Mouse (Mus musculus): ENCODE results near the gene Mpzl2. TPM values are rescaled to one million over a fixed set of nuclear protein-coding genes. Genes with fewer than 3 reads are reported as not detected.

The Mpzl2 gene
- polyA plus RNA-seq, 1 experiment, result 0.65 TPM

- Histone ChIP-seq H3K27me3 (ENCODE audit: control insufficient read depth, insufficient read depth, low read length) (peaks cover 5% of the 10 kb centered on the region), H3K27ac (ENCODE audit: control insufficient read depth, insufficient read depth, low read depth, low read length) (no peak overlapping the region), H3K4me3 (ENCODE audit: control insufficient read depth, low read depth, low read length) (no peak overlapping the region), H3K4me1 (ENCODE audit: control insufficient read depth, insufficient read depth, low read length) (peaks cover 17% of the 10 kb centered on the region), H3K36me3 (ENCODE audit: control insufficient read depth, insufficient read depth, low read length) (no peaks in the 10 kb centered on the region)
- TF ChIP-seq POLR2A (IDR thresholded peaks at IDR 0.05; ENCODE audit: control insufficient read depth, low read depth, low read length) (no peak), CTCF (IDR thresholded peaks at IDR 0.05; ENCODE audit: control insufficient read depth, insufficient read depth, insufficient replicate concordance, low read depth, low read length) (no peak)
Measured at GRCm38 (mm10) chr9:45046973-45047372, 7.4 kb downstream of the Mpzl2 start.

DNA sequence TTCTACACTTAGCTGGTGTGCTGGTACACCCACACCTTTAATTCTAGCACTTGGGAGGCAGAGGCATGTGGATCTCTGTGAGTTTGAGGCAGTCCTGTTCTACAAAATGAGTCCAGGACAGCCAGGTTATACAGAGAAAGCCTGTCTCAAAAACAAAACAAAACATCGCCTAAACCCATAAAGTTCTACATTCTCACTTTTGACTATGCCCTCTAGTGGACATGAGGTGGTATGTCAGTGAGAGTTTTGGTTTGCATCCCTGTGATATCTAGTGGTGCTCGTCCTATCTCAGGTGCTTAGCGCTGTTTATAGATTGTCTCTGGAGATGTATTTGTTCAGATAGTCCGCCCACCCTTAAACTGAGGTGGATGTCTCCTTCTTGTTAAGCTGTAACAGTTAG lies 8.9 kb downstream of the Mpzl2 start:
- no peaks in the 10 kb centered on the region for H3K36me3 ChIP-seq (ENCODE audit: control insufficient read depth, insufficient read depth, low read length)
- TF ChIP-seq POLR2A (IDR thresholded peaks at IDR 0.05; ENCODE audit: control insufficient read depth, low read depth, low read length) (no peak), CTCF (IDR thresholded peaks at IDR 0.05; ENCODE audit: control insufficient read depth, insufficient read depth, insufficient replicate concordance, low read depth, low read length) (peak; percentile 33; the same call in 1 of the 2 replicates)
- H3K27me3 ChIP-seq (ENCODE audit: control insufficient read depth, insufficient read depth, low read length), result no peaks in the 10 kb centered on the region; the same call in 1 of the 2 replicates
- no peak overlapping the region for H3K27ac ChIP-seq (ENCODE audit: control insufficient read depth, insufficient read depth, low read depth, low read length)
- H3K4me1 ChIP-seq (ENCODE audit: control insufficient read depth, insufficient read depth, low read length), result peaks cover 7% of the 10 kb centered on the region
- no peak overlapping the region for H3K4me3 ChIP-seq (ENCODE audit: control insufficient read depth, low read depth, low read length)

DNA sequence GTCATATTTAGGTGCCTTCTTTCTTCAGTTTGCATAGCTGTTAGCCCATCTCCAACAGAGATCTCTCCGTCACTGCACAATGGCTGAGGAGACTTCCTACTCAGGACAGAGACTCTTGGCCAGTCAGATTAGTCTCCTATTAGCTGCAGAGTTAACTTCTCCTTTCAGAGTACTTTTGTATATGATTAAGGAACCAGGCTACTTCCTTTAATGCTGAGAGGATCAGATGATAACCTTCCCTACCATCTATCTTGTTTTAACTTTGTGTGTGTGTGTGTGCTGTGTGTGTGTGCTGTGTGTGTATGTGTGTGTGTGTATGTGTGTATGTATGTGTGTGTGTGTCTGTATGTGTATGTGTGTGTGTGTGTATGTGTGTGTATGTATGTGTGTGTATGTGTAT lies 10.1 kb downstream of the Mpzl2 start:
- no peak overlapping the region for H3K4me3 ChIP-seq (ENCODE audit: control insufficient read depth, low read depth, low read length)
- no peaks in the 10 kb centered on the region for H3K36me3 ChIP-seq (ENCODE audit: control insufficient read depth, insufficient read depth, low read length)
- H3K27me3 ChIP-seq (ENCODE audit: control insufficient read depth, insufficient read depth, low read length), result no peaks in the 10 kb centered on the region
- H3K4me1 ChIP-seq (ENCODE audit: control insufficient read depth, insufficient read depth, low read length), result no peaks in the 10 kb centered on the region
- H3K27ac ChIP-seq (ENCODE audit: control insufficient read depth, insufficient read depth, low read depth, low read length), result no peak overlapping the region
- TF ChIP-seq CTCF (IDR thresholded peaks at IDR 0.05; ENCODE audit: control insufficient read depth, insufficient read depth, insufficient replicate concordance, low read depth, low read length), result no peak
- TF ChIP-seq POLR2A (IDR thresholded peaks at IDR 0.05; ENCODE audit: control insufficient read depth, low read depth, low read length), result no peak

GRCm38 (mm10) chr9:45050301-45050700 lies 10.7 kb downstream of the Mpzl2 start:
- Histone ChIP-seq H3K4me1 (ENCODE audit: control insufficient read depth, insufficient read depth, low read length) (no peaks in the 10 kb centered on the region), H3K27ac (ENCODE audit: control insufficient read depth, insufficient read depth, low read depth, low read length) (no peak overlapping the region), H3K4me3 (ENCODE audit: control insufficient read depth, low read depth, low read length) (no peak overlapping the region), H3K27me3 (ENCODE audit: control insufficient read depth, insufficient read depth, low read length) (no peaks in the 10 kb centered on the region), H3K36me3 (ENCODE audit: control insufficient read depth, insufficient read depth, low read length) (no peaks in the 10 kb centered on the region)
- TF ChIP-seq POLR2A (IDR thresholded peaks at IDR 0.05; ENCODE audit: control insufficient read depth, low read depth, low read length) (no peak), CTCF (IDR thresholded peaks at IDR 0.05; ENCODE audit: control insufficient read depth, insufficient read depth, insufficient replicate concordance, low read depth, low read length) (no peak)

DNA sequence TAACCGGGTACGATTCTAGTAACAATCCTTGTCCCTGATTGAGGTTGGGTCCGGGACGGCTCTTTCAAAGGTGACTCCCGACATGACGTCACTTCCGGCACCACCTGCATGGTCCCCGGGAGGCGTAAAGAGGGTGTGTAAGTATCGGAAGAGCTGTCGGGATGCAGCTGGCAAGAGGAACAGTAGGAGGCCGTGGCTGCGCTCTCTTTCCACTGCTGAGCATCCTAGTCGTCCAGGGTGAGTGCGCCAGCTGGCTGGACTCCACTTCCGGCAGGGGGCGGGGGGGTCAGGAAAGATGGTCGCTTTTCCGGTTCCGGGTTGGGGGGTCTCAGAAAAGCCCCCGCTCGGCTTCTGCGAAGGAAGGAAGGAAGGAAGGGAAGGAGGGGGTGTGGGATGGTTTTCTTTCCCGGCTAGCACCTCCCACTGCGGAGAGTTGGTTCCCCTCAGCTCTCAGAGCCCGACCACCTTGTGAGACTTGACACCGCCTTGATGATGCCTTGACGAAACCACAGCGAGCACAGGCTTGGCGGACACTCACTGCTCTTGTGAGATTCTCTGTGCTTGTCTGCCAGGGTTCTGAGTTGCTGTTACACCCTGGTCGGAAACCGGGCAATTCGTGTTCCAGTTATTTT lies 15.6 kb downstream of the Mpzl2 start, which contains the start of gene Mpzl3:
Gene Mpzl3 (plus strand): TSS at position 105 of the 632 bp plus-strand sequence.
- peak within 1 kb of the TSS; percentile 67 for H3K27ac ChIP-seq (ENCODE audit: control insufficient read depth, insufficient read depth, low read depth, low read length)
- H3K4me1 ChIP-seq (ENCODE audit: control insufficient read depth, insufficient read depth, low read length), result no peaks in the 10 kb centered on the region
- peak; percentile 39 for TF ChIP-seq POLR2A (IDR thresholded peaks at IDR 0.05; ENCODE audit: control insufficient read depth, low read depth, low read length)
- TF ChIP-seq CTCF (IDR thresholded peaks at IDR 0.05; ENCODE audit: control insufficient read depth, insufficient read depth, insufficient replicate concordance, low read depth, low read length), result no peak
- no peaks in the 10 kb centered on the region for H3K27me3 ChIP-seq (ENCODE audit: control insufficient read depth, insufficient read depth, low read length)
- H3K4me3 ChIP-seq (ENCODE audit: control insufficient read depth, low read depth, low read length), result peak within 1 kb of the TSS; percentile 92
- no peaks in the 10 kb centered on the region for H3K36me3 ChIP-seq (ENCODE audit: control insufficient read depth, insufficient read depth, low read length)

DNA sequence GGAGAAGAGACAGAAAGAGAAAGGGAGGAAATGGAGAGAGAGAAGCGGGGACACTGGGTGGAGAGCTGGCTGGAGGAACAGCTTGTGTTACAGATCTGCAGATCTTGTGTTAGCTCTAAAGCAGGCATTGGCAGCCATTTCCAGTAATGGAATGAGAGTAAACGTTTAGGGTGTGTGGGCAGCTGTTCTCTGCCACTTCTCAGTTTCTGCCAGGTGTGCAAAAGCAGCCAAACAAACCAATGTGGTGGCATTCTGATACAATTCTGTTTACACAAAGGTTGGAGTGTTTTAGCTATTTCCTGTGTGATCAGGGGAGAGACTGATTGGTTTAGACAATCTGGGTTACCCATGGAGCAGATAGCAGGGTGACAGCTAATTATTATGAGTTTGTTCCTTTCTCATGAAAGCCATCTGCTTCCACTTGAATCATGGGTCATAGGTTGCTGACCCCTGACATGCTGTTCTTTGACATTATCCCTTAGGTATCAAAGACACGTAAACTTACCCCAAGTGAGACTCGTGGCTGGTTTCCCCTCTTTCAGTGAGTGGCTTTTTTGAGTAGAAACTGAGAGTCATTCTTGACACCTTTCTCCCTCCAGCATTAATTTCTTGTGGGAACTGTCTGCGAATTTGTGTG lies 18.8 kb downstream of the Mpzl2 start:
- no peak overlapping the region for H3K4me3 ChIP-seq (ENCODE audit: control insufficient read depth, low read depth, low read length)
- no peak for TF ChIP-seq CTCF (IDR thresholded peaks at IDR 0.05; ENCODE audit: control insufficient read depth, insufficient read depth, insufficient replicate concordance, low read depth, low read length)
- no peak for TF ChIP-seq POLR2A (IDR thresholded peaks at IDR 0.05; ENCODE audit: control insufficient read depth, low read depth, low read length)
- H3K4me1 ChIP-seq (ENCODE audit: control insufficient read depth, insufficient read depth, low read length), result no peaks in the 10 kb centered on the region
- H3K27me3 ChIP-seq (ENCODE audit: control insufficient read depth, insufficient read depth, low read length), result no peaks in the 10 kb centered on the region
- no peaks in the 10 kb centered on the region for H3K36me3 ChIP-seq (ENCODE audit: control insufficient read depth, insufficient read depth, low read length)
- H3K27ac ChIP-seq (ENCODE audit: control insufficient read depth, insufficient read depth, low read depth, low read length), result no peak overlapping the region

DNA sequence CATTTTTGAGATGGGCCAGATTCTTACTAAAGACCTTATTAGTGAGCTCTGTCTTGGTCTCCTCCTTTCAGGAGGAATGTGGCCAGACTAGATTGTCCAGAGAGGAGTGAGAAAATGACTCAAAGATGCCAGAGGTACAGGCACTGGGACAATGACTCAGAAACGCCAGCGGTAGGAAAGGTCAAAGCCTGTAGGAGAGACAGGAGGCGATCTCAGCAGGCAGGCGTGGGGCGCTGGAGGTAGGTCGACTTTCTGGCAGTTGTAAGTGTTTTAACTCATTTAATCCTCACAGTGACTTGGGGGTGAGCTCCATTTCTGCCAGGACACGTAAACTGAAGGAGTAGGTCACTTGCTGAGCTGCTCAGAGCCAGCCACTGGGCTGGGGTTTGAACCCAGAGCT lies 20.6 kb downstream of the Mpzl2 start:
- Histone ChIP-seq H3K27me3 (ENCODE audit: control insufficient read depth, insufficient read depth, low read length) (no peaks in the 10 kb centered on the region), H3K4me3 (ENCODE audit: control insufficient read depth, low read depth, low read length) (no peak overlapping the region), H3K4me1 (ENCODE audit: control insufficient read depth, insufficient read depth, low read length) (no peaks in the 10 kb centered on the region), H3K27ac (ENCODE audit: control insufficient read depth, insufficient read depth, low read depth, low read length) (no peak overlapping the region), H3K36me3 (ENCODE audit: control insufficient read depth, insufficient read depth, low read length) (no peaks in the 10 kb centered on the region)
- TF ChIP-seq CTCF (IDR thresholded peaks at IDR 0.05; ENCODE audit: control insufficient read depth, insufficient read depth, insufficient replicate concordance, low read depth, low read length) (no peak), POLR2A (IDR thresholded peaks at IDR 0.05; ENCODE audit: control insufficient read depth, low read depth, low read length) (no peak)
